Mouse (Mus musculus): ENCODE measurements around the gene Psen2. TPM values are rescaled to one million over a fixed set of nuclear protein-coding genes. Genes with fewer than 3 reads are reported as not detected.

The Psen2 gene
- total and polyA plus RNA-seq, 2 experiments from 2014 or later = 17.9 to 18.9 TPM

DNA sequence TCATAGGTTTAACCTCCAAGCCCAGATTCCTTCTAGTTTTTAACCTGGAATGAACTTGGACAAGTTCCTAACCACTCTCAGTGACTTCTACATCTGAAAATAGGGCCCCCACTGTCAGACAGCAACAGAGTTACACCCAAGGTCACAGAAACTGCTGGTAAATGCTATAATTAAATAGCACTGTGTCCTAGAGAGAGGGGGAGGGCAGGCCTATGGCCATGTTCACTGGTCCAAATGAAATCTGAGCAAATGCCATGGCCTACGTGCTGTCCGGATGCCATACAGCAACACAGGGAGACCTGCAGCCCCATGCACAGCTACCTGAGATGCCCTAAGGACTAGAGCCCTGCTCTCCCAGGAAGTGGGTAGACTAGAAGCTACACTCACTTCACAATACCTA lies 83.4 kb downstream of the Psen2 start:
- 87% methylated on average over 2 of the region's 2 CpGs for WGBS
- H3K4me2 ChIP-seq (ENCODE audit: low read depth) = no peak overlapping the region
- no peaks in the 10 kb centered on the region for H3K36me3 ChIP-seq (ENCODE audit: insufficient read depth)
- H3K9me3 ChIP-seq (ENCODE audit: low read length) = no peaks in the 10 kb centered on the region
- no peaks in the 10 kb centered on the region for H3K27me3 ChIP-seq (ENCODE audit: insufficient read depth, low read length)
- no peak for TF ChIP-seq CTCF (IDR thresholded peaks at IDR 0.05; ENCODE audit: low read depth)
- ATAC-seq (no peak), DNase-seq (no peak)
- H3K4me3 ChIP-seq (ENCODE audit: low read depth, low read length) = no peak overlapping the region
- no peak overlapping the region for H3K27ac ChIP-seq (ENCODE audit: low read depth, low read length)
- no peaks in the 10 kb centered on the region for H3K4me1 ChIP-seq (ENCODE audit: insufficient read depth)
- no peak overlapping the region for H3K9ac ChIP-seq

DNA sequence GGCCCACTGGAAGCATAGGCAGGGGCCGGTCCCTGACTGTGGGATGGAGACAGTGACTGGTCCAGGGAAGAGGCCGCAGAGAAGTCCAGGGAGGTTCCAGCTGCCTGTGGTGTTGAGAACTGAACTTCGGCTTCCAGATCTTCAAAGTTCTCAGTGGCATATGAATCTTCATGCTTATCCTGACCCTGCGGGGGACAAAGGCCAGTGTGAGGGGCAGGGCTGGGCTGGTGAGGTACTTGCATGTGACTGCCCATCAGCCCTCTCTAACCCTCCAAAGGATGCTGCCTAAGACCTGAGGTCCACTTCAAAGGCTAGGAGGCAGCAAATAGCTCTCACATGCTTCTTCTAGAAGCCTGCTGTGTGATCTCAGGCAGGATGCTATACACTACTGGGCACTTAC lies 84.1 kb downstream of the Psen2 start:
- Histone ChIP-seq H3K4me3 (ENCODE audit: low read depth, low read length) (no peak overlapping the region), H3K36me3 (ENCODE audit: insufficient read depth) (no peaks in the 10 kb centered on the region), H3K4me2 (ENCODE audit: low read depth) (no peak overlapping the region), H3K9ac (no peak overlapping the region), H3K4me1 (ENCODE audit: insufficient read depth) (no peaks in the 10 kb centered on the region), H3K9me3 (ENCODE audit: low read length) (no peaks in the 10 kb centered on the region), H3K27me3 (ENCODE audit: insufficient read depth, low read length) (no peaks in the 10 kb centered on the region), H3K27ac (ENCODE audit: low read depth, low read length) (no peak overlapping the region)
- TF ChIP-seq CTCF (IDR thresholded peaks at IDR 0.05; ENCODE audit: low read depth) = no peak
- DNase-seq (no peak), ATAC-seq (no peak)
- 90% methylated on average over 4 of the region's 4 CpGs for WGBS

DNA sequence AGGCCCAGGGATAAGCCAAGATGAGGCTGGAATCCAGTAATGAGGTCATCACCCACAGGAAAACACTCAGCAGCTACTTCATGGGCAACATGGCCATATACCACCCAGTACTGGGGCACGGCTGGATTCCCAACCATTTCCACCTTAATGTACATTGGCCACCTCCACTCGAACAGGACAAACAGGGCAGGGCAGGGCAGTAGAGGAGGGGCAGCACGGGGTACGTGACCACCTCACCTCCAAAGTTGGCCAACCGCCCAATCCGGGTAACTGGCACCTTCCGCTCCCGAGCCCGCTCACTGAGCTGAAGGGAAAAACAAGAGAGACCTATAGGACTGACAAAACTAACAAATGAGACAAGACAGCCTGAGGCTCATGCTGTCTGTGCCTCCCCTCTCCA lies 84.9 kb downstream of the Psen2 start:
- Histone ChIP-seq H3K9ac (no peak overlapping the region), H3K27me3 (ENCODE audit: insufficient read depth, low read length) (no peaks in the 10 kb centered on the region), H3K9me3 (ENCODE audit: low read length) (no peaks in the 10 kb centered on the region), H3K4me2 (ENCODE audit: low read depth) (no peak overlapping the region), H3K36me3 (ENCODE audit: insufficient read depth) (no peaks in the 10 kb centered on the region), H3K4me1 (ENCODE audit: insufficient read depth) (no peaks in the 10 kb centered on the region), H3K4me3 (ENCODE audit: low read depth, low read length) (no peak overlapping the region), H3K27ac (ENCODE audit: low read depth, low read length) (no peak overlapping the region)
- WGBS = 84% methylated on average over 9 of the region's 9 CpGs
- ATAC-seq = no peak
- no peak for TF ChIP-seq CTCF (IDR thresholded peaks at IDR 0.05; ENCODE audit: low read depth)
- no peak for DNase-seq

Other genes with a start within 250 kb of the Psen2 start
- gene Coq8a, start 63.8 kb downstream of the Psen2 start, total RNA-seq (2014; rRNA removed) = 1.8 and 3.2 TPM in 2 replicates
- gene Coq8a, start 63.8 kb downstream of the Psen2 start, polyA plus RNA-seq (2015; fragmentation: Nextera tagmentation; extraction: Ambion mirVana) = 7.1 and 7.3 TPM in 2 replicates
- gene Itpkb, start 67.0 kb upstream of the Psen2 start, total RNA-seq (2014; rRNA removed) = 6.4 and 6.5 TPM in 2 replicates
- 1.3 and 1.9 TPM in 2 replicates for gene Itpkb, start 67.0 kb upstream of the Psen2 start, polyA plus RNA-seq (2015; fragmentation: Nextera tagmentation; extraction: Ambion mirVana)
- gene Stum, start 220.1 kb upstream of the Psen2 start, total RNA-seq (2014; rRNA removed) = 59.7 and 80.7 TPM in 2 replicates
- 15.2 and 16.7 TPM in 2 replicates for gene Stum, start 220.1 kb upstream of the Psen2 start, polyA plus RNA-seq (2015; fragmentation: Nextera tagmentation; extraction: Ambion mirVana)

Measured in forebrain, postnatal 0 days (tissue).